Mouse (Mus musculus): ENCODE data around the gene Gm42669.

The Gm42669 gene

DNA sequence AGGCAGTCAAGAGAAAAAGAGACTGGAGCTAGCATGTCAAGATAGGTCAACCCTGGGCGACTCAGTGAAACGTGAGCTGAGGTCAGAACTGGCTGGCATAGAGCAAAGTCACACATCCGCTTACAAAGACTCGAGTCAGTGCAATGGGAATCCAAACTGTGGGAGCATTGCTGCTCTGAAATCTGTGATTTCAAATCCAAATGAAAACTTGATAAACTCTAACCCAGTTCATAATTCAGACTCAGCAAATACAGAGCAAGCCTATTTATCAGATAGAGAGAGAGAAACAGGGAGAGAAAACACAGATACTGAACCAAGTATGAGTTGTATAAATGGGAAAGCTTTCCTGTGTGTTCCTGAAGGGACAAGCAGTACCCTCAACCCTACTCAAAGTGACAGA lies at the start of gene Gm42669:
TSS of gene Gm42669 (plus strand) at position 301 of the 400 bp plus-strand sequence.
- DNase-seq (ENCODE audit: low spot score in 2 of 2), result no peak

GRCm38 (mm10) chr5:107462147-107463076 lies 45.0 kb upstream of the Gm42669 start:
- DNase-seq (ENCODE audit: low spot score in 2 of 2), result no peak

DNA sequence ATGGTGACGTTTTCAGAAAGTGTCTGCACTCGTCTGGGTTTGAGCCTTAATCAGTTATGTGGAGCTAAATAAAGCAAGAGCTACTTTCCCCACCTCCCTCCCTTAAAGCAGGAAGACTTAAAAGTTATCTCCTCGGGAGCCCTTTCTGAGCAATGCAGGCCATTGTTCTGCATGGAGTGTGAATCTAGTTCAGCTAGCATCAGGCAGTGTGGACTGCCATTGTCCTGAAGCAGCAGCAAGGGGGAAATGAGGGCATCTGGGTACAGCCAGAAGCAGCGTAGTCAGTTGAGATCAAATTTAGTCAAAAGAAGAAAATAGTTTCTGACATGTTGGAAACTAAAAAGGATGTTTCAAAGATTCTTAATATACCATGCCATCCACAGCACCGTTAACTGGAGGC lies 40.9 kb upstream of the Gm42669 start:
- DNase-seq (ENCODE audit: low spot score in 2 of 2), result no peak

GRCm38 (mm10) chr5:107467098-107467497 lies 40.3 kb upstream of the Gm42669 start:
- DNase-seq (ENCODE audit: low spot score in 2 of 2), result no peak

GRCm38 (mm10) chr5:107470600-107471329 lies 36.7 kb upstream of the Gm42669 start:
- no peak for DNase-seq (ENCODE audit: low spot score in 2 of 2)

GRCm38 (mm10) chr5:107480194-107480593 lies 27.2 kb upstream of the Gm42669 start:
- no peak for DNase-seq (ENCODE audit: low spot score in 2 of 2)

GRCm38 (mm10) chr5:107488996-107489395 lies 18.4 kb upstream of the Gm42669 start:
- DNase-seq (ENCODE audit: low spot score in 2 of 2), result no peak

DNA sequence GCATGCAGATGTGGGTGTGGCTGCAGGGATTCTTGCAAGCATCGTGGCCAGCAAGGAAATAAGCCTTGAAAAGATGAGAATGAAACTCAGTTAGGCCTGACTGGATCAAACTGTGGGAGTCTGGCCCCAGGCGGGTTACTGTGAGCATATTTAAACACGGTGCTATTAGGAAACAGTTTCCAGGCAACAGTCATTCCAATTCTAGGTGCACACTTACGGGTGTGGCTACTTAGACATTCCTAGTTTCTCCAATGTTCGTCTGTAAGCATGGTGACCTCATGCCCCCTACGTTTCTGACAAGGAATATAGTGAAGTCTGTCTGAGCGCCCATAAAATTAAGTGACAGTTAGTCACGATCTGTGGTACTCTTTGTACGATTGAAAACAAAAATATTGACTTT lies 16.4 kb upstream of the Gm42669 start:
- no peak for DNase-seq (ENCODE audit: low spot score in 2 of 2)

GRCm38 (mm10) chr5:107492471-107492870 lies 14.9 kb upstream of the Gm42669 start:
- no peak for DNase-seq (ENCODE audit: low spot score in 2 of 2)

GRCm38 (mm10) chr5:107494759-107495158 lies 12.7 kb upstream of the Gm42669 start:
- DNase-seq (ENCODE audit: low spot score in 2 of 2), result no peak

GRCm38 (mm10) chr5:107496047-107496446 lies 11.4 kb upstream of the Gm42669 start:
- DNase-seq (ENCODE audit: low spot score in 2 of 2), result no peak

GRCm38 (mm10) chr5:107497519-107498501 lies 9.6 kb upstream of the Gm42669 start:
- no peak for DNase-seq (ENCODE audit: low spot score in 2 of 2)

- DNase-seq (ENCODE audit: low spot score in 2 of 2), result no peak
These were observed 8.6 kb upstream of the Gm42669 start for GRCm38 (mm10) chr5:107498806-107499310.

- no peak for DNase-seq (ENCODE audit: low spot score in 2 of 2)
These were observed 7.4 kb upstream of the Gm42669 start for GRCm38 (mm10) chr5:107499891-107500535.

DNA sequence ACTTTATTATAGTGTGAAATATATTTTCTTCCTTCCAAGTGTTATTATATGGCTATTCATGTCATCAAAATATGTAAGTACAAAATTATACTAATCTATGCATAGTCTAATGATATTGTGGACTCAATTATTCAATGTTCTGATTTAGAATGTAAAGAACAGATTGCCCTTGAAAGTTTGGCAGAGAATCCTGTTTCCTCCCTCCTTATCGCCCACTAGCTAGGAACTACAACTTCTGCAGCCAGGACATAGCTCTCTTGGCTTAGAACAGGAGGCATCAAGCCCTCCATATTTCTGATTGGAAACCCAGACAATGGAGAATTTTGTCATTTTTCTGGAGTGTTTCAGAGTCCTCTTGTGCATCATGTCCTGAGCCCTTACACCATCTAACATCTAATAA lies 6.7 kb upstream of the Gm42669 start:
- DNase-seq (ENCODE audit: low spot score in 2 of 2), result no peak

GRCm38 (mm10) chr5:107510503-107510902 lies 3.1 kb downstream of the Gm42669 start:
- DNase-seq (ENCODE audit: low spot score in 2 of 2), result no peak

- no peak for DNase-seq (ENCODE audit: low spot score in 2 of 2)
These were observed 3.9 kb downstream of the Gm42669 start for GRCm38 (mm10) chr5:107511326-107511725.

DNA sequence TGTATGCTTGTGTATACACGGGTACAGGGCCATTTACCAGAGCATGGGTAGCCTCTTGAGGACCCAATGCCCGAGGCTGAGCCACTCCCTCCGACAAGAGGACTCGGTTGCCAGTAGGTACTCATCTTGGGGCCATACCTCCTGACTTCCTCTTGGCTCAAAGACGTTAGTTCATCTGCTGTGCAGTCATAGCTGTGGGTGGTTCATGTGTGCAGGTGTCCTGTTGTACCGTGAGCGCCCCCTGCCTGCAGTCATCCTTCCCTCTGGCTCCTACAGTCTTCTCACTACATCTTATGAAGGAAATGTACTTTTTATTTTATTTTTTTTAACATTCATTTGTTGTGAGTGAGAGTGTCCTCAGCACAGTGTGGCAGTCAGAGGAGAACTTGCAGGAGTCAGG lies 6.2 kb downstream of the Gm42669 start:
- DNase-seq (ENCODE audit: low spot score in 2 of 2), result peak; percentile 53 to 63

DNA sequence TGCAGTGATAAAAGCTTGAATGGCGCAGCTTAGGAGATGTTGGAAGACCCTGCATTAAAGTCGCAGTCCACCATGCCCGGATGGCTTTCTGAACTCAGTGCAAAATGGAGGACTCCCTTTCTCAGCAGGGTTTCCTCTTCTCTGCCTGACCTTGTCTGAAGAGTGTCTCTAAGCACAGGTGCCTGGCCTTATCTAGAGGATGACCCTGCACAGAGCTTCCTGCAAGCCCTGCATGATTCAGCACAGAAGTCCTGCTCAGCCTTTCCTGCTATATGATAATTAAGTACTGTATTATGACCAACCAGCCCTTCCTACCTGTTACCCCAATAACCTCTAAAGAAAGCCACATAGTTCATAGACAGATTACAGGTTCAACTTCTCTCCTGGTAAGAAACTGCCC lies 8.0 kb downstream of the Gm42669 start:
- no peak for DNase-seq (ENCODE audit: low spot score in 2 of 2)

- DNase-seq (ENCODE audit: low spot score in 2 of 2), result no peak
These were observed 8.7 kb downstream of the Gm42669 start for GRCm38 (mm10) chr5:107516087-107516486.

DNA sequence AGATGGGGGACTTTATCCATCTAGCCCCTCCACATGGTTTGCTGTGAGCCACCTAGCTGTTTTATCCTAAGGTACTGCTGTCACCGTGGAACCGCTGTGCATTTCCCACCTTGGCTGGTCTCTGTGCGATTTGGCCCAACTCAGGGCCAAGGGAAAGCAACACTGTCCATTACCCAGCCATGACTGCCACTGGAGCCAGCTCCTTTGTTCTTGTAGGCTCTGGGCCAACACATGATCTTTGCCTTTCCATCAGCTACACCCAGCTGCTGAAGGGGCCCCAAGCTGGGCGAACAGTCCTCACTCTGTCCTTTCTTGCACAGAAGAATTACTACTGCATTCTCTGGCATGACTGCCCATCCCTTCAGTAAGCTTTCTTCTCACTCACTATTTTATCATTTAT lies 11.2 kb downstream of the Gm42669 start:
- no peak for DNase-seq (ENCODE audit: low spot score in 2 of 2)
